Mouse (Mus musculus) olfactory bulb, adult 2 months (tissue): ENCODE measurements around the gene Rnf43. TPM values are rescaled to one million over a fixed set of nuclear protein-coding genes. Genes with fewer than 3 reads are reported as not detected.

ENCODE experiments used
- H3K27ac ChIP-seq: fragments of 200-500 bp; 2 replicates; pipeline ENCODE4 v1.5.1; 2012; ENCODE audit warnings: low read depth, low read length; ENCODE audit not compliant: insufficient read depth
- H3K4me1 ChIP-seq: fragments of 200-500 bp; 2 replicates; pipeline ENCODE4 v1.6.1; 2012; ENCODE audit warnings: low read length; ENCODE audit not compliant: control insufficient read depth, insufficient read depth
- H3K4me3 ChIP-seq: fragments of 200-500 bp; 2 replicates; pipeline ENCODE4 v1.5.1; 2012; ENCODE audit warnings: mild to moderate bottlenecking, low read depth, low read length, moderate library complexity; ENCODE audit not compliant: insufficient read depth
- CTCF ChIP-seq: fragments of 200-500 bp; IDR thresholded peaks from 2 replicates; pipeline ENCODE4 v1.5.1; 2012; ENCODE audit warnings: low read depth, mild to moderate bottlenecking, low read length, moderate library complexity; ENCODE audit not compliant: insufficient read depth
- POLR2A ChIP-seq: fragments of 200-500 bp; IDR thresholded peaks from 2 replicates; pipeline ENCODE4 v1.6.1; 2012; ENCODE audit warnings: mild to moderate bottlenecking, low read depth, low read length, moderate library complexity; ENCODE audit not compliant: insufficient read depth
- WGBS: fragments of 180-500 bp; shearing (Covaris S2); methylation state at CpG from one replicate; pipeline ENCODE4 v1.1.7; 2018; 5-methylcytosine and 5-hydroxymethylcytosine counted together
- polyA plus RNA-seq: library from polyadenylated mRNA; stranded (reverse); fragments of >200 nt; gene quantifications from 2 replicates; pipeline ENCODE4 v1.2.4, GENCODE M21; 2012; ENCODE audit warnings: low replicate concordance; ENCODE audit not compliant: missing spikeins, insufficient read depth, insufficient read length

Rnf43 gene
- polyA plus RNA-seq, 1 experiment = not detected

DNA sequence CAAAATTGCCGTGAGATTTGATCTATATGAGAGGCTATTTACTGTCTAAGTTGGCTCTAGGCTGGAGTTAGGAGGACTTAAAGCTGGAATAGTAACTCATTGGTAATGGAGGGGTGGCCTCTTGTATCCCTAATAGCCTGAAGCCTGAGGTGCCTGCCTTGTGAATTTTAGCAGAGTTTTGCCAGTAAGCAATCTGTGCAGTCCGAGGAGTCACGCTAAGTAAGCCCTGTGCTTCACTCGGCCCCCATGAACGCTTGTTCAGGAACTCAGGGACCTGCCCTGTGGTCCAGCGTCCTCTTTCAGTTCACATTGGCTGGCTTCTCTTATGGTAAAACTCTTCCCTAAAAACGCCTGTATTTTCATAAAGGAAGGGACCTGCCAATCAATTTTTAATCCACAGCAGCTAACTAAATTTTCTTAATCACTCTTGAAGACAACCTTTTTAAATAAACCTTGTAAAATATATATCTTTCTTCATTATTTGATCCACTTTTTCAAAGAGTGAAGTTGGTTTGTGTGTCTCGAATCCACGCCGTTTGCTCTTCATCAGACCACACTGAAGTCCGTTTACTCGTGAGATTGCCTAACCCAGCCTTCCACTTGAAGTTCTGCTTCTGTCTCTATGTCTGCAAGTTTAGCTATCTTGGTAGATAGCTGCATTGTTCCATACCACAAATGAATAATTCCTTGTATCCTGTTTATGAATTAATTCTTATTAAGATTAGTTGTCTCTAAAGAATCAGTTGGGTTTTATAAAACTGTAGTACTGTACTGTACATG lies 3.9 kb downstream of the Rnf43 start:
- H3K4me3 ChIP-seq = no peak overlapping the region
- H3K4me1 ChIP-seq = peaks cover 6% of the 10 kb centered on the region; the same call in 1 of the 2 replicates
- TF ChIP-seq POLR2A (no peak), CTCF (no peak)
- 87% methylated on average over 12 of the region's 12 CpGs for WGBS
- H3K27ac ChIP-seq = no peak overlapping the region

DNA sequence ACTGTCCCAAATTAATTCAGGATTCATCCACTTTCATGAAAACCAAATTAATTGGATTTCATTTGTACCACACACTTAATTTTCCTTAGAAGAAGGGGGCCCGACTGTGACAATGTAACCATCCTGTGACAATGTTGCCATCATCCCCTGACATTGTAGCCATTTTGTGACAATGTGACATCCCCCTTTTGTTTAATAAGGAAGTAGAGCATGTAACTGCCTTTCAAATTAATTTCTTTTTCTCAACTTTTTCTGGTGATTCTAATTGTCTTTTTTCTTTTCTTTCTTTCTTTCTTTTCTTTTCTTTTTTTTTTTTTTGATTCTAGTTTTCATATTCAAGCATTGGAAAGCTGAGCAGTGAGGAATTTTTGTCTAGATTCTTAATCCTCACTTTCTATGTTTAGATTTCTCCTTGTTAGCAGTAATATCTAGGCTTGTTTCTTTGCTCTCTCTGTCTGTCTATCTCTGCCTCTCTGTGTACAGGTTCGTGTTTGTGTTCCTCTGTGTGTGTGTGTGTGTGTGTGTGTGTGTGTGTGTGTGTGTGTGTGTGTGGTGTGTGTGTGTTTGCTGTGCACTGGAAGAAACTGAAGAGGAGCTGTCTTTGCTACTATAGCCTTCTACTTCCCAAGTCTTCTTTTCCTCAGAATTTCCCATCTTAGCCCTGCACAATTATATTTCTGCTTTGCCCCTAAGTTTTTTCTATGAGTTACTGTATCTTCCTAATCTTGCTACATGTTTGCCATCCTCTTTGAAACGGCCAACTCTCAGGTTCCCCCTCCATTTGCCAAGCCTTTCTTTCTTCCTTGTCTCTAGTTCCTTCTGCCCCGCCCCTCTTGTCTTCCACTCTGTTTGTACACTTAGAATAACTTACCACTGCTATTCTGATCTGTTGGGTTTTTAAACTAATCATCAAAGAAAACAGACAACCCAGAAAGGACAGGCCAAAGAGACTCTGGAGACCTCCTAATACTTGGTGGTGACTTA lies 4.9 kb downstream of the Rnf43 start:
- Histone ChIP-seq H3K4me3 (no peak overlapping the region), H3K4me1 (peaks cover 5% of the 10 kb centered on the region; the same call in 1 of the 2 replicates), H3K27ac (no peak overlapping the region)
- TF ChIP-seq CTCF (no peak), POLR2A (no peak)
- 70% methylated on average over 4 of the region's 4 CpGs for WGBS

- no peak for TF ChIP-seq CTCF
- no peak for TF ChIP-seq POLR2A
- 91% methylated on average over 1 of the region's 1 CpGs for WGBS
- H3K4me1 ChIP-seq = no peaks in the 10 kb centered on the region
- no peak overlapping the region for H3K4me3 ChIP-seq
- no peak overlapping the region for H3K27ac ChIP-seq
Measured at GRCm38 (mm10) chr11:87673282-87673681, 10.8 kb downstream of the Rnf43 start.

DNA sequence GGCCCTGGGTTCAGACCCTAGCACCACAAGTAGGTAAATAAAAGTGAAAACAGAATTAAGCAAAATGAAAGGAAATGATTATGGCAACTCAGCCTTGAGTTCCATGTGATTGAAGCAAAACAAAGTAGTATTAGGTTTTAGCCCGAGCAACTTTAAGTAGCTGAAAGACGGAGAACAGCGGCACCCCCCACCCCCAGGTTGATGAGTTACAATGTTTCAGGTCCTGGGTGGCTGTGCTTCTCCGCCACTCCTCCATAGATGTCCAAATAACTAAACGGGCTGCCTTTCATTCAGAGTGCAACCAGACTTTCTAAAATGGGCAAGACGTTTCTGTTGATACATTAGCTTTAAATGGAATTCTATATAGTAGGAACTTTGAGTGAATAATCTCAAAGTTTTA lies 13.1 kb downstream of the Rnf43 start:
- no peaks in the 10 kb centered on the region for H3K4me1 ChIP-seq
- TF ChIP-seq POLR2A = no peak
- no peak for TF ChIP-seq CTCF
- H3K4me3 ChIP-seq = no peak overlapping the region
- 83% methylated on average over 6 of the region's 6 CpGs for WGBS
- H3K27ac ChIP-seq = no peak overlapping the region

- Histone ChIP-seq H3K4me1 (no peaks in the 10 kb centered on the region), H3K4me3 (no peak overlapping the region), H3K27ac (no peak overlapping the region)
- 58% methylated on average over 5 of the region's 5 CpGs for WGBS
- TF ChIP-seq CTCF (no peak), POLR2A (no peak)
Measured at GRCm38 (mm10) chr11:87677756-87678155, 15.2 kb downstream of the Rnf43 start.

GRCm38 (mm10) chr11:87678545-87678944 lies 16.0 kb downstream of the Rnf43 start:
- H3K4me1 ChIP-seq = no peaks in the 10 kb centered on the region
- no peak overlapping the region for H3K4me3 ChIP-seq
- H3K27ac ChIP-seq = no peak overlapping the region
- TF ChIP-seq CTCF = no peak
- TF ChIP-seq POLR2A = no peak
- 86% methylated on average over 4 of the region's 4 CpGs for WGBS

- TF ChIP-seq POLR2A = no peak
- no peak for TF ChIP-seq CTCF
- H3K4me1 ChIP-seq = no peaks in the 10 kb centered on the region
- no peak overlapping the region for H3K4me3 ChIP-seq
- no peak overlapping the region for H3K27ac ChIP-seq
- WGBS = 93% methylated on average over 7 of the region's 7 CpGs
Measured at GRCm38 (mm10) chr11:87678976-87679375, 16.5 kb downstream of the Rnf43 start.

- no peak overlapping the region for H3K4me3 ChIP-seq
- TF ChIP-seq POLR2A = no peak
- TF ChIP-seq CTCF = no peak
Measured at GRCm38 (mm10) chr11:87680786-87681185, 18.3 kb downstream of the Rnf43 start.

GRCm38 (mm10) chr11:87682096-87682495 lies 19.6 kb downstream of the Rnf43 start:
- Histone ChIP-seq H3K4me1 (no peaks in the 10 kb centered on the region), H3K27ac (no peak overlapping the region), H3K4me3 (no peak overlapping the region)
- WGBS = 95% methylated on average over 12 of the region's 12 CpGs
- no peak for TF ChIP-seq POLR2A
- TF ChIP-seq CTCF = no peak

More at GRCm38 (mm10) chr11:87680786-87681185, 18.3 kb downstream of the Rnf43 start:
- 88% methylated on average over 9 of the region's 9 CpGs for whole genome bisulfite sequencing
- Histone ChIP-seq H3K27ac (no peak overlapping the region), H3K4me1 (no peaks in the 10 kb centered on the region)
